Mouse (Mus musculus) midbrain, embryonic 10.5 days (tissue): ENCODE measurements around the gene Urb2. TPM values are rescaled to one million over a fixed set of nuclear protein-coding genes. Genes with fewer than 3 reads are reported as not detected.
A peak's percentile ranks its signal among the peaks of the same experiment; 100 is the strongest.
"Not testable (repeated sequence)": the region's sequence is repeated elsewhere in the genome, so short reads cannot be mapped to it uniquely, and the experiment has no call there.

ENCODE experiments used
- DNase-seq: peaks from one replicate; pipeline ENCODE4 v3.0.0-alpha.2; 2017; ENCODE audit warnings: low spot score
- H3K27ac ChIP-seq: fragments of 300-500 bp; sonication (generic); replicated peaks from 2 replicates; pipeline ENCODE4 v1.5.1; 2016; ENCODE audit warnings: mild to moderate bottlenecking
- H3K27me3 ChIP-seq: fragments of 300-500 bp; sonication (generic); 2 replicates; pipeline ENCODE4 v1.6.1; 2016; ENCODE audit warnings: low read depth, mild to moderate bottlenecking; ENCODE audit not compliant: poor library complexity, severe bottlenecking
- H3K36me3 ChIP-seq: fragments of 300-500 bp; sonication (generic); 2 replicates; pipeline ENCODE4 v1.6.1; 2016; ENCODE audit warnings: mild to moderate bottlenecking, moderate library complexity
- H3K4me1 ChIP-seq: fragments of 300-500 bp; sonication (generic); 2 replicates; pipeline ENCODE4 v1.6.1; 2016
- H3K4me3 ChIP-seq: fragments of 300-500 bp; sonication (generic); 2 replicates; pipeline ENCODE4 v1.5.1; 2016; ENCODE audit warnings: mild to moderate bottlenecking, moderate library complexity
- H3K9me3 ChIP-seq: fragments of 300-500 bp; sonication (generic); replicated peaks from 2 replicates; pipeline ENCODE4 v1.6.1; 2016; ENCODE audit warnings: mild to moderate bottlenecking
- WGBS: fragments of 180-500 bp; shearing (Covaris S2); methylation state at CpG from one replicate; pipeline ENCODE4 v1.1.7; 2016; 5-methylcytosine and 5-hydroxymethylcytosine counted together
- polyA plus RNA-seq: library from polyadenylated mRNA; unstranded; fragments of >200 nt; fragmentation: Nextera tagmentation; extraction: Ambion mirVana; gene quantifications from 2 replicates; pipeline ENCODE4 v1.2.1, GENCODE M21; 2016

Gene Urb2
- polyA plus RNA-seq, 1 experiment from 2014 or later, result 6.7 TPM

DNA sequence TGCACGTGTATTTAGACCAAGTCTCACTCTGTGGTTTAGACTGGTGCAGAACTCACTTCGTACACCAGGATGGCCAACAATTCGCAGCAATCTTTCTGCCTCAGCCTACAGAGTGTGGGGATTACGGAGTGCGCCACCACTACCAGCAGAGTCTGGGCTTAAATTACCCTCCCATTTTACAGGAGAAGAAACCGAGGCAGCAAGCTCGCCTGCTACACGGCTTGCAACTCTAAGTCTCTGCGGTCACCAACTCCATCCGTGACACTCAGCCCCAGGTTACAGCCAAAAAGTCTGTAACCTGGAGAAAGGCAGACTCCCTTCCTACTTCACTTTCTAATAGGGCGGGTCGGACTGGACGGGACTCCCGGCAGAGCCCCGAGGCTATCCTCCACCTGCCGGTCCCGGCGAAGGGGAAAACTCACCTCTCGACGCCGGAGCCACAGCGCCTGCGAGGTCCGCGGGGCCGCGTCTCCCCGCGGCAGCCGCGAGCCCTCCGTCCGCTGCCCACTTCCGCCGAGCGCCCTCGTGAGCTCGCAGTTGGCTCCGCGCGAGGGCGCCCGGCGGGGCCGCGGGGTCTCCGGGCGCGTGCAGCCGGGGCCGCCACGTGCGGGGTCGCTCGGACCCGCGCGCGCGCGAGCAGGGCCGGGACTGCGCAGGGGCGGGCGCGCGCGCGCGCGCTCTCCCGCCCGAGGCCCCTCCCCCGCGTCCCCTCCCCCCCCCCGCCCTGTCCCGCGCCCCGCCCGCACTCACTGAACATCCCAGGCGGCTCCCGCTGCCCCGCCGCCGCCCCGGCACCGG, 670 bp upstream of the Urb2 start:
- Histone ChIP-seq H3K9me3 (no peaks in the 10 kb centered on the region), H3K4me3 (peak overlapping the region; percentile 85), H3K36me3 (peaks cover 29% of the 10 kb centered on the region), H3K27me3 (no peaks in the 10 kb centered on the region), H3K27ac (peak overlapping the region; percentile 98), H3K4me1 (peaks cover 37% of the 10 kb centered on the region)
- no peak for DNase-seq
- WGBS, result 4% methylated on average over 69 of the region's 87 CpGs

DNA sequence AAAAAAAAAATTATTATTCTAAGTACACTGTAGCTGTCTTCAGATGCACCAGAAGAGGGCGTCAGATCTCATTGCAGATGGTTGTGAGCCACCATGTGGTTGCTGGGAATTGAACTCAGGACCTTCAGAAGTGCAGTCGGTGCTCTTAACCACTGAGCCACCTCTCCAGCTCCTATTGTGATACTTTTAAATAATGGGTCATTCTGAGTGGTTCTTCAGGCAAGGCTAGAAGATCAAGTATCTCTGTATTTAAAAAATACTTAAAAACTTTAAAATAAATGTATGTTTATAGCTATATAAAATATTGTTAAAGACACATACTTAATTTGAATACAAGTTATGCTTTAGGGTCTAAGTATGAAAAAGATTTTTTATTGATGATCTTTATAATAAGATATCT, 5.0 kb downstream of the Urb2 start:
- not testable (repeated sequence) for H3K9me3 ChIP-seq, H3K27me3 ChIP-seq, DNase-seq, H3K4me3 ChIP-seq, H3K27ac ChIP-seq
- Histone ChIP-seq H3K4me1 (peaks cover 11% of the 10 kb centered on the region), H3K36me3 (peaks cover 86% of the 10 kb centered on the region)
- WGBS, result 80% methylated on average over 2 of the region's 2 CpGs

DNA sequence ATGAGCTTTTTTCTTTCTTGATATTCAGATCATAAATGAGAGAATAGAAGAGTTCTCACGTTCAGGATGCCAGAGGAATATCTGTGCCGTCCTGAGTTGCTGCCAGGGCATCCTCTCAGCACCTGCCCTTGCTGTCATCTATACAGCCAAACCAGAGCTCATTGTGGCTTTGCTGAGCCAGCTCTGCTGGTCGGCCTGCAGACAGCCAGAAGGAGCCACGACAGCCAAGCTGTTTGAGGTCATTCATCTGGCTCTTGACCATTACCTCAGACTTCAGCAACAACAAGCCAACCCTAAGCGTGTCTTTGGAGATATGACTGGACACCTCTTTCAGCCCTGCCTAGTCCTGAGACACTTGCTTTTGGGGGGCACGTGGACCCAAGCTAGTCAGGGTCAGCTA, 6.5 kb downstream of the Urb2 start:
- DNase-seq, result no peak
- no peak overlapping the region for H3K4me3 ChIP-seq
- H3K36me3 ChIP-seq, result peaks cover 96% of the 10 kb centered on the region
- no peaks in the 10 kb centered on the region for H3K27me3 ChIP-seq
- H3K27ac ChIP-seq, result no peak overlapping the region
- 91% methylated on average over 6 of the region's 6 CpGs for WGBS
- H3K4me1 ChIP-seq, result no peaks in the 10 kb centered on the region; the same call in 1 of the 2 replicates
- no peaks in the 10 kb centered on the region for H3K9me3 ChIP-seq

DNA sequence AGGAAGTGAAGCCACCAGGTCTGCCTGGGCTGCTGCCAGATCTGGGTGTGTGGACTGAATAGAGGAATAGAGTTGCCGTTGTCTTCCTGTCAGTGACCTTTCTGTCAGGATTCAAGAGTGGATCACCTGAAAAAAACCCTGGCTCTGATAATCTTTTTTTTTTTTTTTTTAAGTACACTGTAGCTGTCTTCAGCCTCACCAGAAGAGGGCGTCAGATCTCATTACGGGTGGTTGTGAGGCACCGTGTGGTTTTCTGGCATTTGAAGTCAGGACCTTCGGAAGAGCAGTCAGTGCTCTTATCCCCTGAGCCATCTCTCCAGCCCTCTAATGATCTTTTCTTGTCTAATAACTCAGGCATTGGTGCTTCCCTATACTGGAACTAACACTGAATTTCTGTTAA, 12.1 kb downstream of the Urb2 start:
- H3K4me3 ChIP-seq, result no peak overlapping the region
- H3K4me1 ChIP-seq, result no peaks in the 10 kb centered on the region
- peaks cover 92% of the 10 kb centered on the region for H3K36me3 ChIP-seq
- no peak overlapping the region for H3K27ac ChIP-seq
- WGBS, result 79% methylated on average over 5 of the region's 5 CpGs
- H3K27me3 ChIP-seq, result no peaks in the 10 kb centered on the region
- no peak for DNase-seq
- H3K9me3 ChIP-seq, result no peaks in the 10 kb centered on the region

DNA sequence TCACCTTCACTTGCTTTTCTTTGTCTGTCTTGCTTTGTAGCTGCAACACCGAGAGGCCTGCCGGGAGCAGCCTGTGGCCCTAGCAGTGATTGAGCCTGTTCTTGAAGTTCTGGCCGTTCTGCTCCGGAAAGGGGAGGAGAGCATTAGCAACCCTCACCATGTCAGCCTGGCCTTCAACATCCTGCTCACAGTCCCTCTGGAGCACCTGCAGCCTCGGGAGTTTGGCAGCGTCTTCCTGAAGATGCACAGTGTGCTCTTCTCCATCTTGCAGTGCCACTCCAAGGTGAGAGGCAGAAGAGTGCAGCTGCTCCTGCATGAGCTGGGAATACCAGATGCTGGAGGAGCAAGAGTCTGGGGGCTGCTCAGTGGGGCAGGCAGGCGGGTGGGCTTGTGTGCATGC, 16.8 kb downstream of the Urb2 start:
- no peak for DNase-seq
- H3K27me3 ChIP-seq, result no peaks in the 10 kb centered on the region
- no peaks in the 10 kb centered on the region for H3K9me3 ChIP-seq
- peaks cover 95% of the 10 kb centered on the region for H3K36me3 ChIP-seq
- H3K4me3 ChIP-seq, result no peak overlapping the region
- no peak overlapping the region for H3K27ac ChIP-seq
- WGBS, result 94% methylated on average over 7 of the region's 7 CpGs
- H3K4me1 ChIP-seq, result no peaks in the 10 kb centered on the region

DNA sequence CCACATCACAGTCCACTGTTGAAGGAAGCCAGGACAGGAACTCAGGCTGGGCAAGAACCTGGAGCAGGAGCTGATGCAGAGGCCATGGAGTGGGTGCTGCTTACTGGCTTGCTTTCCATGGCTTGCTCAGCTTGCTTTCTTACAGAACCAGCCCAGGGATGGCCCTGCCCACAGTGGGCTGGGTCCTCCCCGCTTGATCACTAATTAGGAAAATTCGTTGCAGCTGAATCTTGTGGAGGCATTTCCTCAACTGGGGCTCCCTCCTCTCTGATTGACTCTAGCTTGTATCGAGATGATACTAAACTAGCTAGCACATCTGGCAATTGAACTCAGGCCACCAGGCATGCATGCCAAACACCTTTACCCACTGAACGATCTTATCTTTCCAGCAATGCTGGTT, 18.0 kb downstream of the Urb2 start:
- no peak overlapping the region for H3K27ac ChIP-seq
- H3K27me3 ChIP-seq, result no peaks in the 10 kb centered on the region
- no peak for DNase-seq
- no peak overlapping the region for H3K4me3 ChIP-seq
- 82% methylated on average over 4 of the region's 4 CpGs for WGBS
- peaks cover 95% of the 10 kb centered on the region for H3K36me3 ChIP-seq
- H3K4me1 ChIP-seq, result no peaks in the 10 kb centered on the region
- no peaks in the 10 kb centered on the region for H3K9me3 ChIP-seq

DNA sequence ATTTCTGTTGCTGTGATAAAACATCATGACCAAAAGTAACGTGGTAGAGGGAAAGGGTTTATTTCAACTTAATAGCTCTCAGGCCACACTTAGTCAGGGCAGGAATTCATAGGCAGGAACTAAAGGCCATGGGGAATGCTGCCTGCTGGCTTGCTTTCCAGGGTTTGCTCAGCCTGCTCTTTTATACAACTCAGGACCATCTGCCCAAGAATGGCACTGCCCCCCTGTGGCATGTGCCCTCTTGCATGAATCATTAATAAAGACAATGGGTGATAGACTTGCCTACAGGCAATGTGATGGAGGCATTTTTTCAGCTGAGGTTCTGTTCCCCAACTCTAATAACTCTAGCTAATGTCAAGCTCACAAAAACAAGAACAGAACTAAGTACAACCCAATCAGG, 20.9 kb downstream of the Urb2 start:
- no peak for DNase-seq
- H3K9me3 ChIP-seq, result no peaks in the 10 kb centered on the region
- H3K27ac ChIP-seq, result no peak overlapping the region
- no peaks in the 10 kb centered on the region for H3K27me3 ChIP-seq
- H3K36me3 ChIP-seq, result peaks cover 95% of the 10 kb centered on the region
- no peaks in the 10 kb centered on the region for H3K4me1 ChIP-seq
- H3K4me3 ChIP-seq, result no peak overlapping the region
- WGBS, result 97% methylated on average over 1 of the region's 1 CpGs

DNA sequence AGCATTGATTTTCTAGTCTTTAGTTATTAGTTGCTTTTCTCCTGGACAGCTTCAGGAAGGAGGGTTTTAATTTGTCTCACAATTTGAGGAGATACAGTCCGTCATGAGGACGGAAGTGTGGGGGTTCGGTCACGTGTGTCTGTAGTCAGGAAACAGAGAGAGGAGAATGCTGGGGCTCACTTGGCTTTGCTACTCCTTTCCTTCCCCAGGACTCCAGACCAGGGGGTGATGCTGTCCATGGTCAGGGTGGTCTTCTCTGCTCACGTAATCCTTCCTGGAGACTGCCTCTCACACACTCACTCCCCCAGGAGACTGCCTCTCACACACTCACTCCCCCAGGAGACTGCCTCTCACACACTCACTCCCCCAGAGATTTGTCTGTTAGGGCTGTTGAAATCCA, 23.1 kb downstream of the Urb2 start:
- Histone ChIP-seq H3K36me3 (peaks cover 89% of the 10 kb centered on the region), H3K4me1 (no peaks in the 10 kb centered on the region), H3K27me3 (no peaks in the 10 kb centered on the region), H3K9me3 (no peaks in the 10 kb centered on the region), H3K4me3 (no peak overlapping the region), H3K27ac (no peak overlapping the region)
- no peak for DNase-seq
- 92% methylated on average over 5 of the region's 5 CpGs for WGBS

DNA sequence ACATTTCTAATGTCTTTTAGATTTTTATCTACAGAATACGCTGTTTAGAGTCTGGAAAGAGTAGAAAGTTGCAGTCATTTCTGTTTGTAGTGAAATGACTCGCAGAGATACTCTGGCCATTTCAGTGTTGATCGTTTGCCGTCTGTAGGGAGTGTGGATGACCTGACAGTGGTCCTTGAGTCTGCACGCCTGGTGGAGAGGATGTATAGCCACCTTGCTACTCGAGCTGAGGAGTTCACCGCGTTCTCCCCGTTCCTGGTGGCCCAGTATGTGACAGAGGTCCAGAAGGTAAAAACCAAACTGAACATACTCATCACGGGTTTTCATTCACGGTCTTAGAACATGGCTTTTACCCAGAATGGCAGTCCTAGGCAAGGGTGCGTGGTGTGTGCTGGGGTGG, 23.6 kb downstream of the Urb2 start:
- Histone ChIP-seq H3K4me3 (no peak overlapping the region), H3K4me1 (no peaks in the 10 kb centered on the region), H3K9me3 (no peaks in the 10 kb centered on the region), H3K27me3 (no peaks in the 10 kb centered on the region), H3K27ac (no peak overlapping the region), H3K36me3 (peaks cover 89% of the 10 kb centered on the region)
- DNase-seq, result no peak
- 97% methylated on average over 12 of the region's 12 CpGs for WGBS

DNA sequence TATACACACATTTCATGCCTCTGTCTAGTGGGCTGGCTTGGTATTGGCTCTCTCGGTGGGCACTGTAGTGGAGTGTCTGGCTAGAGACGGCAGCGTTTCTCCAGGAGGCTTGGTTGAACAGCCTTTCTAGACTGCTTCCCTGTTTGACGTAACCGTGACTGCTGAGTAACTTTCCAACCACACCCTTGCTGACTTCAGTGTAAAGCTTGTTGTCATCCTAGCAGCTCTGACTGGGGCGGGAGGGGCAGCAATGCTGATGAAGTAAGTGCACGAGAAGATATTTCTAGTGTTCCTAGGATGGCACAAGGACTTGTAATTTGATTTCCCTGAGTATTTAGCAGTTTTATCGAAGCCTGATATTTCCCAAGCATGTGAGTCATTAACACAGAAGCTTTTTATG, 24.5 kb downstream of the Urb2 start:
- DNase-seq, result no peak
- peaks cover 86% of the 10 kb centered on the region for H3K36me3 ChIP-seq
- H3K9me3 ChIP-seq, result no peaks in the 10 kb centered on the region
- H3K4me1 ChIP-seq, result no peaks in the 10 kb centered on the region
- no peak overlapping the region for H3K4me3 ChIP-seq
- no peak overlapping the region for H3K27ac ChIP-seq
- H3K27me3 ChIP-seq, result no peaks in the 10 kb centered on the region
- WGBS, result 89% methylated on average over 8 of the region's 8 CpGs

DNA sequence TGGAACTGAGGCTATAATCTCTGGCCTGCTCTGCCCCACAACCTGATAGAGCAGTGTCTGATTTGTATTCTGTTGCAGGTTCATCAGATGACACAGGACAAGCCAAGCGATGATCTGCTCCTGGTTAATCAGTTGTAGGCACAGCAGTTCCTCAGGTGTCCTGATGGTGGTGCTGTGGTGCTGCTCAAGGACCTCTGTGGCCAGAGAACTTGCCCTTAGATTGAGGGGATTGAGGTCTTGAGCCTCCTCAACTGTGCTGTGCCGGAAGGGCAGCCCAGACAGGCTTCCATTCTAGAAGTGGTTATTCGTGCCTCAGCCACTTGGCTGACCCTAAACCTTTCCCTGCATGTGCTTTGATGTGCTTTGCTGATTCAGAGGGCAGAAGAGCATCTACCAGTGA, 30.8 kb downstream of the Urb2 start:
- 27% methylated on average over 3 of the region's 3 CpGs for WGBS
- DNase-seq, result peak; percentile 71
- H3K4me1 ChIP-seq, result 0 out of 2 replicates have a peak, but pooled peaks cover 5% of the 10 kb centered on the region
- peaks cover 27% of the 10 kb centered on the region for H3K36me3 ChIP-seq
- H3K9me3 ChIP-seq, result no peaks in the 10 kb centered on the region
- no peak overlapping the region for H3K4me3 ChIP-seq
- no peaks in the 10 kb centered on the region for H3K27me3 ChIP-seq
- H3K27ac ChIP-seq, result no peak overlapping the region

DNA sequence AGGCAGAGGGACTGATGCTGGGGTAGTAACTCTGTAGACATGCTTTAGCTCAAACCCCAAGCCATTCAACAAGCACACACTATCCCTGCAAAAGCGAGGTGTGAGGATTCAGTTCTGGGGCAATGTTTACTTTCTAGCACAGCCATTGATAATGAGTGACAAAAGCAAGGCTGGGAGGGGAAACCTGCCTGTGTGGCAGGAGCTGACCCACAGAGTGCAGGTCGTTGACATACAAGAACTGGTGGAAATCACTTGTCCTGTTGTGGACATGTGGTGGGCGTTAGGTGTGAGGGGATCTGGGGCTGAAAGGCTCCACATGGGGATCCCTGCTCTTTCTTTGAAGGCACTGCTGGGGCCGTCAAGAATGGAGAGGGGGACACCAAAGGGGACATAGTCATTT, 31.3 kb downstream of the Urb2 start:
- 69% methylated on average over 4 of the region's 4 CpGs for WGBS
- Histone ChIP-seq H3K36me3 (peaks cover 23% of the 10 kb centered on the region), H3K27me3 (no peaks in the 10 kb centered on the region), H3K9me3 (no peaks in the 10 kb centered on the region), H3K27ac (no peak overlapping the region), H3K4me3 (no peak overlapping the region), H3K4me1 (0 out of 2 replicates have a peak, but pooled peaks cover 5% of the 10 kb centered on the region)
- DNase-seq, result no peak

DNA sequence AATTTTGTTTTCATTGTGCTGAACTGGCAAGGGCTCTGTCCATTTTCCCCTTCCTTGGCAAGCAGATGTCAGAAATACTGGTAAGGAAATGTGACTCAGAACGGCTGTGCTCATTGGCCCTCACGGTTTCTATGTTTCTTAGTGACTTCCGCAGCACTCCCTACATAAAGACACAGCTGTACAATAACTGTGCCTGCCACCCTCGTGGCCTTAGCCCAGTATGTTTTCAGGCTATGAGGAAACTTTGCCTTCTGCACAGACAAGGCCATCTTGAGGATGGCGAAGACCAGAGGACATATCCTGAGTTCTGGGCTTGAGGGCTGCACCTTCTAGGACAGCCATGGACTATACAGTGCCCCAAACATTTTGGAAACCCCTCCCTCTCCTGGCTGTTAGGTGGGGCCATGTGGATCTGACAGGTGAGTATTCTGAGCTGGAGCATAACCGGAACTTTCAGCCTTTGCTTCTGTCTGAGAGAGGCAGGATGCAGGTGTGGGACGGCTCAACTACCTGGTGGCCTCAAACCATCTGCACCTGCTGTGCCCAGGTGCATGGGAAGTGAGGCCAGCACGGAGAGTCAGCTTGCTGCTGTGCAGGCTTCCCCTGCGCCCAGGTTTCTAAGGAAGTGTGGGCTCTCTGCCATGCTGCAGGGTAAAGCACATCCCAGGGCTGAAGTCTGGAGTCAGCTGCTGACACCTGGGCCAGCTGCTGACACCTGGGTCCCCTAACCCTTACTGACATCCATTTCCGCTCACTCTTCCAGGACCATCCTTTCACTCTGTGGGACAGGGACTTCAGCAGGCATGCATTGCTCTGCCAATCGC, 35.7 kb downstream of the Urb2 start:
- Histone ChIP-seq H3K27ac (no peak overlapping the region), H3K4me1 (0 out of 2 replicates have a peak, but pooled peaks cover 5% of the 10 kb centered on the region), H3K9me3 (no peaks in the 10 kb centered on the region), H3K36me3 (no peaks in the 10 kb centered on the region), H3K27me3 (no peaks in the 10 kb centered on the region), H3K4me3 (no peak overlapping the region)
- no peak for DNase-seq
- WGBS, result 85% methylated on average over 11 of the region's 11 CpGs
